Mouse (Mus musculus): ENCODE data around the gene Psma5. TPM values are rescaled to one million over a fixed set of nuclear protein-coding genes. Genes with fewer than 3 reads are reported as not detected.

Psma5 gene
- total RNA-seq, 2 experiments from 2014 or later, result 96.6 to 97.5 TPM

DNA sequence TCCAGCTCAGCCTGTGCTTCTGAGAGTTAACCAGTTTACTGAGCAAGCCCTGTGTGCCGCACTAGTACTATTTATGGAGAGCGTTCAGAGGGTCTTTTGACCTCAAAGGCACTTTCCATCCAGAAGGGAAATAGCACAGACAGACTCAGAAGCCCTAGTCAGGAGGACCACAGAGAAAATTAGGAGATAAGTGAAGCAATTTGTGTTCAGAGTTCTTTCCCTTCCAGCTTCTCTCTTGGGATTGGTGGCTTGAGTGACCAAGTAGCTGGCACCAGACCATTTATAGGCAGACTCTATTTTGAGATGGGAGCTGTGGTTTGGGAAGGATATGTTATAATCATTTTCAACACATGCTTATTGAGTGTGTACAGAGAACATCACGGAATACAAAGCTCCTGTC lies 49.7 kb downstream of the Psma5 start:
- no peak for DNase-seq

DNA sequence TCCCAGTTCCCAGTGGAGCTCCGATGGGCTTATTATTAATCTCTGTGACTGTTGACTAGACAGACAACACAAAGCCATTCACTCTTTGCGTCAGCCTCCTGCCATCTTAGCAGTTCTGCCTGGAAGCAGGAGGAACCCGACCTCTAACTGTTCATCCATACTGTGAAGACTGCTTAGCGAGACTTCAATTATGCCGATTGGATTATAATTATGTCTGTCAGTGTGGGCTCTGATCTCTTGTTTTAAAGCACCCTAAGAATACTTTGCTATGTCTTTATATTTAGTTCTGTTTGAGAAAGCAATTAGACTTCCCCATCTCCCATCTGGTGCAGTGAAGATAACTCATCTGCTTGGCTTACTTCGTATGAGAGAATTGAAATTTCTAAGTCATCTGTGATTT lies 50.8 kb downstream of the Psma5 start:
- no peak for DNase-seq

DNA sequence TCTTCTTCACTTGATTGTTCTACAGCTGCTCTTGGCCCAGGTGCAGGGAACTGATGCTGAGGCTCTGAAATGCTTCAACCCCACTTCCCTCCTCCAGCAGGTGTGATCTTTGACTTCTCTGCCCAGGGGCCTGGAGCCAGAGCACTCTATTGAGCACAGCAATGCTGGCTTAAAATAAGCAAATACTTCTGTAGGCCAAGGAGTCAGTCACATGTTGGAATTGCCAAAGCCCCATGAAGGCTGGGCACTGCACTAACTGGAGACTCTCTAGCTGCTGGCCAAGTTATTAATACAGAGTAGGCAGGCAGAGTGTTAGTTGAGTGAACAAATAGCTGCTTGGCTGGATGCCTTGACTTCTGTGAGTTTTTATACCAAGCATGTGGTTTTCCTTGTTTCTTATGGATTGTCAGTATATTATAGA lies 54.2 kb downstream of the Psma5 start:
- peak in 1 of 2 experiments; percentile 29 for DNase-seq

DNA sequence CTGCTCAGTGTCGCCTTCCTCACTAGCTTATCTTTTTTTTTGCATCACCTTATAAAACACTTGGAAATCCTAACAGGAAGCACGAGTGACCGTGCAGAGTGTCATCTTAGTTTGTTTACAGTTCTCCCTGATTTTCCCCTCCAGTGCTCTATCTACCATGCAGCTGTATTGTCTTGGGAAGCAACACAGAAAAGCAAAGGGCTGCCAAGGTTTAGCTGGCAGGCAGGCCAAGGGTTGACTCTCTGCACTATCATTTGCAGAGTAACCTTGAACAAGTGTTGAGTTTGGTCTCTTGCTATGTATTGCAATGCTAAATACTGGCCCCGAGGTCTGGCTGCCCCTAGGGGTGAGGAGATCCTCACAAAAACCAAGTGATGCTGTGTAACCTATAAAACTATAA lies 55.0 kb downstream of the Psma5 start:
- peak; percentile 20 to 44 for DNase-seq

DNA sequence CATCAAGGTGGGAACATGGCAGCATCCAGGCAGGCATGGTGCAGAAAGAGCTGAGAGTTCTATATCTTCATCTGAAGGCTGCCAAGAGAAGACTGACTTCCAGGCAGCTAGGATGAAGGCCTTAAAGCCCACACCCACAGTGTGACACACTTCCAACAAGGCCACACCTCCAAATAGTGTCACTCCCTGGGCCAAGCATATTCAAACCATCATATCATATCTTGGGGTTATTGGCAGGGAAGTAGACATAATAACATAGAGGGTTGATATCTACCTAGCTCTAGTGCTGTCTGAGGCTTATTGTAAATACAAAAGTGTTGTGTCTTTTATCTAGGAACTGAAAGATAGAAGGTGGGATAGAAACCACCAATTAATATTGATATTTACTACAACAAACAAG lies 55.7 kb downstream of the Psma5 start:
- DNase-seq, result no peak

DNA sequence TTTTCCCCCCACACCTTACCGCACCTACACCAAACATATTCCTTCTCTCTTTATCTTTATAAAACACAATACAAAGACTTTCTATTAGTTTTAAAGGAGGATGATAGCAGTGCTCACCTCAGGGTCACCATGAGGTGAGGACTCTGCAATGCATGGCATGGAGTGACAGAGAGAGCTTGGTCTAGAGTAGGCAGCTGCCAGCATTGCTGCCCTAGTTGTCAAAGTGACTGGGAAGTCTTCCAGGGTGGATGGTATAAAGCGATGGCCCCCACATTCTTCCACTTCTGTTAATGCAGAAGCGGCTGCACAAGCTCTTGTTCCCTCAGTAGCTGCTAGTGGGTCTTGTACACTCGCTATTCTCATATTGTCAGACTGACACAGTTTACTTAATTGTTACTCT lies 56.4 kb downstream of the Psma5 start:
- no peak for DNase-seq

DNA sequence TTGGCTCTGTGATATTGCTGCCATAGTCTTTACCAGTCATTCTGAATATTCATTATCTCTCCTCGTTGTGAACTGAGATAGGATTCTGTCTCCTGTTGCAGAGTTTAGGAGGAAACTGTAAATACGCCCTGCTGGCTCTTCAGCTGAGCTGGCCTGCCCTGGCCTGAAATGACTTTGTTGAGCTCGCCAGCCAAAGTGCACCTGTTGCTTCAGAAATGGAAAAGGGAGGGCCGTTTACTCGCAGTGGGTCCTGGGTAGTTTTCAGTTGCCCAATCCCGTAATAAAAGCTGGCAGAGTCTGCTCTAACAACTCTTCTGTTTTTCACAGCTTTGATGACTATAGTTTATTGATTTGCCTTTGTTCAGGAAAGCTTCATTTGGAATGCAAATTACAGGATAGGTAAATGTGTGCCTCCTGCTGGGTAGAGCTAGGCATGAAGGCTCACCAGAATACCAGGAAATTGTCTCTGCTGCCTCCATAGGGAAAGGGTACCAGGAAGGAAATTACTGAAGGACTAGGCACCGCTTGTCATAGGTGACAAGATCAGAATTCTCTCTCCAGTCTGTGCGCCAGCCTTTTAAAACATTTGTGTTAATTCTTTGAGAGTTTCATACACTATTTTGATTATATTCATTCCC lies 57.4 kb downstream of the Psma5 start:
- peak in 1 of 2 experiments; percentile 40 for DNase-seq

DNA sequence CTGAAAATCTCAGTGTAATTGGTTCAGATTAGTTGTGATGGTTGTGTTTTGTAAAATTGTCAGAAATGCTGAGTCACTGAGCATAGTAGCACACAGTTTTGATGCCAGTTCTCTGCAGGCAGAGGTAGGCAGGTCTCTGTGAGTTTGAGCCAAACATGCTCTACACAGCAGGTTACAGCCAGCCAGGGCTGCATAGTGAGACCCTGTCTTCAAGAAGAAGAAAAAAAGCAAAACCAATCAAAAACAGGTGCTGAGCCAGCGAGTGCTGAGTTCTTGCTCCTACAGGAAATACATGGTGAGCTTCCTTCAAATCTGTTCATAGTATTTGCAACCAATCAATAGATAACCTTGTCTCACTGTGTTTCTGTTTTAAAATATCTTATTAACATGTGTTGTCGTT lies 61.8 kb downstream of the Psma5 start:
- no peak for DNase-seq

DNA sequence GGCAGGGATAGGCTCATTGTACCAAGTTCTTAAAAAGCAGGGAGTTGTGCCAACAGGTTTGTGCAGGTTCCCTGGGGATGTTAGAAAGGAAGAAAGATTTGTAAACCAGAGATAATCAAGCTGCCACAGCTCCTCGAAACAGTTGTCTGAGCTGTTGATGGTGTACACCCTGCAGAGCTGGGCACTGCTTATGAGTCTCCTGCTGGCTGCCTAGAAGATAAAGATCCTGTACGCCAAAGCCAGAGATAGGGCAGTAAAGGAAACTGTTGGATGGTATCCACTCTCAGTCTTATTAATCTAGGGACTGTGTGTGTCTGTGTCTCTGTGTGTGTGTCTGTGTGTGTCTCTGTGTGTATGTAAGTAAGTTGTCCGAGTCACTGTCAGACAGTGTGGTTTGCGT lies 64.9 kb downstream of the Psma5 start:
- no peak for DNase-seq

DNA sequence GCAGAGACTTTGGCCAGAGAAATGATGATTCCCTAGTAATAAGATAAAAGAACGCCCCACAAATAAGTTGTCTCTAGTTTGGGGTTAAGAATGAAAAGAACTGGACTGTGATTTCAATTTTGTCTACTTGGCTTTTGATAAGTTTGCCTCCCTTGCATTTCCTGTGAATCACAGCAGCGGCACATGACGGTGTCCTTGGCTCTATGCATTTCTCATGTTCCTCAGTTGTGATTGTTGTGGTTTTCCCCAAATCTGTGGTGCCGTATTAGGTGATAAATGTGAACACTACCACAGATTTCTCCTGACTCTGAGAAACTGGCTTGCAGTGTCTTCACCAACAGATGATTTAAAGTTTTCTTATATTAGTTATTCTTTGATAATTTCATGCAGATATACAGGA lies 65.4 kb downstream of the Psma5 start:
- DNase-seq, result peak in 1 of 2 experiments; percentile 21

DNA sequence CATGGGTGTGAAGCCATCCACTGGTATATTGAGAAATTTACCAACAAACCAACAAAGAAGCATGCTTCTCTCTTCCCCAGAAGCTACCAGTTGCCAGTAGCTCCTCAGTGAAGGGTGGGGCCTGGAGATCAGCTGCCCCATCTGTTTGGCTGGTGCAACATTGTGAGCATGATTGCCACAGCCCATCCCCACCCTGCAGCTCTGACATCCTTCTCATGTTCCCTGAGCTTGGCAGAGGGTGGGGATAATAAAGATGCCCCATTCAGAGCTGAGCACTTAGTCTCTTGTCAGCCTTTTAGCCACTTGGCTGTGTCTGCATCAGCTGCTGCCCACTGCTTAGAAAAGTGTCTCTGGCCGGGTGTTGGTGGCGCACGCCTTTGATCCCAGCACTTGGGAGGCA lies 66.2 kb downstream of the Psma5 start:
- DNase-seq, result no peak

DNA sequence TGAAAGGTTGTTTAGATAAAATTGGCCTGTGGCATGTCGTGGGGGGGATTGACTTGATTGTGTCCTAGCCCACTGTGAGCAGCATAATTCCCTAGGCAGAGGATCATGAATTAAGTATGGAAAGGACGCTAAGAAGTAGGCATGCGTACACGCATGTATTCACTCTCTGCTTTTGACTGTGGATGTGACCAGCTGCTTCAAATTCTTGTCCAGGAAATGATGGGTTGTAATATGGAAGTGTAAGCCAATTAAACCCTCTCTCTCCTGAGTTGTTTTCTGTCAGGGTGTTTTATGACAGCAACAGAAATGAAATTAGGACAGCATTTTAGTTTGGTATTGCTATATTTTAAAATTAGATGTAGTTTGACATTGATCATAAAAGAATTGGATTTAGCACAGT lies 68.1 kb downstream of the Psma5 start:
- no peak for DNase-seq

DNA sequence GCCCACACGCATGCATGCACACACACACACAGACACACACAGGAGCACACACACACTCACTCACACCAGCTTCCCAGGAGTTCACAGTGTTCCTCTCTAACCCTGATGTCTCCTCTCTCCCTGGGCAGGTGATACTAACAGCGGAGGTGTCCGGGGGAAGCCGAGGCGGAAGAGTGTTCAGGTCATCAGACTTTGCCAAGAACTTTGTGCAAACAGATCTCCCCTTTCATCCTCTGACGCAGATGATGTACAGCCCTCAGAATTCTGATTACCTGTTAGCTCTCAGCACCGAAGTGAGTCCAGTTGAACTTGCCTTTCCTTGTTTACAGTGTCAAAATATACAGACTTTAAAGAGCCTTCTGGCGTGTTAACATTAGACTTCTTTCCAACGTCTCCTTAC lies 68.8 kb downstream of the Psma5 start:
- no peak for DNase-seq

DNA sequence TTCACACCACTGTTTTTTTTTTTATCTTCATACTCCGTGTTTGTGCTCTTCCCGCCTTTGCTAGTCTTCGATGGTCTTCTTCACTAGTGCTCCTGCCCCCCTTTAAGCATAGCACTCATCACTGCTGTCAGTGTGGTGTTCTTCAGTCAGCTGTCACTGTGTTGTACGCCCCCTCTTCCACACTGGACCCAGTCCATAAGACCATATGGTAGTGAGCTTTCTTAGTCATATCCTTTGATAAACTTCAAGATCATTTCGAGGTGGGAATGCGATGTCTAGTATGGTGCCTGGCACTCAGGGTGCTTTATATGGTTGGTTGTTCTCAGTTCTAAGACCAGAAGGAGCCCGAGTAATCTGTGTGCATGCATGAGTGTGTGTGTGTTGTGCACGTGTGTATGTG lies 70.5 kb downstream of the Psma5 start:
- no peak for DNase-seq

DNA sequence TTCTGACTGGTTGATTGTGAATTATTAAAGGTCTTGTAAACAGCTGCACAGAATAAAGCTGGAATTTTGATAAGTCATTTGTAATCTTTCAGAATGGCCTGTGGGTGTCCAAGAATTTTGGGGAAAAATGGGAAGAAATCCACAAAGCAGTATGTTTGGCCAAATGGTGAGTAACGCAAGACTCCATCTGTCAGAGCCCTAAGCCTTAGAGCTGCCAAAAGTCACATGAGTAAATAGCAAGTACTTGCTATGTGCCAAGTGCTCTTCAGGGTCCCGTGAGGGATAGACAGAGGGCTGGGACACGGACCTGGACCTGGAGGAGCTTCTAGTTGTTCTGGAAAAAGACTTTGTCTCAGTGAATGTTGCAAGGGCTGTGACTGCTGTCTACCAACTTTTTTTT lies 71.2 kb downstream of the Psma5 start:
- no peak for DNase-seq

DNA sequence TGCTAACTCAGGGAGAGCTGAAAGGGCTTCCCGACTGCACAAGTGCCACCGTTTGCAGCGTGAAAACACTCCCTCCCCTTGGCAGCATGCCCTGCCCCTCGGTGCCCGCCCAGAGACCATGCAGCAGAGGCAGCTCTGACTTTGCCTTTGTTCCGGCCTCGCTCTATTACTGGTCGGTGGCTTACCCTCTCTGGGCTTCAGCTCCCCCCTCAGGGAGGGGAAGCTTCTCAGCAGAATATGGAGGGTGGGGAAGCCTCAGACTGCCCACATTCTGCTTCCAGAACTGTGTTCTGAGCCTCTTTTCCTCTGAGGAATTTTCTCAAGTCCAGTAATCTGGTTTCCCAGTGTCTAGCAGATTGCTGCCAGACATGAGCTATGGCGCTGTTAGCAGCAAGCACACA lies 71.7 kb downstream of the Psma5 start:
- DNase-seq, result peak; percentile 82 to 87

Other genes starting within 250 kb of the Psma5 start
- 100 to 1,000 TPM; 325 to 425 TPM for gene Gstm1, start 239.0 kb upstream of the Psma5 start, total RNA-seq (2021)
- 10 to 100 TPM; 12.0 to 19.0 TPM for gene Gstm4, start 212.0 kb upstream of the Psma5 start, total RNA-seq (2021)
- 100 to 1,000 TPM; 133 to 143 TPM for gene Ampd2, start 170.3 kb upstream of the Psma5 start, total RNA-seq (2021)
- gene Gnat2, start 164.1 kb upstream of the Psma5 start, total RNA-seq (2021), result 10 to 100 TPM; 11.5 to 14.7 TPM
- gene Gnai3, start 110.8 kb upstream of the Psma5 start, total RNA-seq (2021), result 100 to 1,000 TPM; 159 to 181 TPM
- gene Gpr61, start 102.0 kb upstream of the Psma5 start, total RNA-seq (2021), result under 1 TPM; 0.13 to 0.16 TPM
- gene Amigo1, start 70.6 kb upstream of the Psma5 start, total RNA-seq (2021), result 10 to 100 TPM; 20.0 to 22.3 TPM
- gene Cyb561d1, start 55.7 kb upstream of the Psma5 start, total RNA-seq (2021), result 1 to 10 TPM; 6.5 to 7.7 TPM
- 1 to 10 TPM; 7.6 to 9.7 TPM for gene Atxn7l2, start 46.0 kb upstream of the Psma5 start, total RNA-seq (2021)
- under 1 TPM; 0.13 to 0.46 TPM for gene Sypl2, start 30.3 kb upstream of the Psma5 start, total RNA-seq (2021)
- gene Sort1, start 27.2 kb downstream of the Psma5 start, total RNA-seq (2021), result 10 to 100 TPM; 40.7 to 50.8 TPM
- not detected for gene Mybphl, start 108.0 kb downstream of the Psma5 start, total RNA-seq (2021)
- gene Psrc1, start 126.9 kb downstream of the Psma5 start, total RNA-seq (2021), result 1 to 10 TPM; 1.0 to 1.6 TPM
- 1 to 10 TPM; 5.6 to 8.1 TPM for gene Celsr2, start 158.6 kb downstream of the Psma5 start, total RNA-seq (2021)
- gene Sars, start 188.3 kb downstream of the Psma5 start, total RNA-seq (2021), result 100 to 1,000 TPM; 185 to 210 TPM